ENCODE assay signal across 8 mouse cellular contexts in the genomic region with DNA sequence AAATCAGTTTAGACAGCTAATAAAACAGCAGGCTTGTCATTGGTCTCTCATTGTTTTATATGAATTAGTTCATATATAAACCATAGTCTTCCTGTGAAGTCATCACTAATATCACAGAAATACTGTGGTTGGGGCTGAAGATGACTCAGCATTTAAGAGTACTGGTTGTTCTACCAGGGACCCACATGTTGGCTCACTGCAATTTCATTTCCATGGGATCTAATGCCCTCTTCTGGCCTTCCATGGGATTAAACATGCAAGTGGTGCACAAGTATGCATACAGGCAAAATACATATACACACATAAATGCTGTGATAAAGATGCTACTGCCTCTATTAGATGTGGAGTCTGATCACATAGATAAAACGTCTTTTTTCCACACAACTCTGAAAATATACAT.
A peak's percentile ranks its signal among the peaks of the same experiment; 100 is the strongest.
DNase-seq lines count a peak whose midpoint lies in the region.

No protein-coding gene starts in this region.

- peak; percentile 2 to 23 for DNase-seq in heart, postnatal 10 days
- DNase-seq in heart, postnatal 25 days (ENCODE audit: low spot score) = no peak
- peak; percentile 12 for DNase-seq in thymus, postnatal 4 days
- no peak for DNase-seq in thymus, postnatal 36 days
- DNase-seq in fibroblast of lung, adult 2 months (ENCODE audit: low read depth) = peak; percentile 3
- no peak for DNase-seq in urinary bladder, postnatal 14 days (ENCODE audit: low spot score)
- no peak for DNase-seq in cerebellum, postnatal 25 days
- no peak for DNase-seq in layer of hippocampus, postnatal 25 days (ENCODE audit: extremely low spot score in 1 of 2, low spot score in 1 of 2)

- intact Hi-C loops in heart, postnatal 10 days (cut with DNase I) = loop anchor here (5.0 kb wide), 1 partner anchor 91 kb away; no protein-coding TSS in a partner anchor
- intact Hi-C loops in heart, postnatal 25 days (cut with DNase I) = loop anchor here (10.0 kb wide), 1 partner anchor 153 kb away; no protein-coding TSS in a partner anchor

Comparison
In these comparisons a context has a peak if more than half of its experiments do, and no peak if none do; other contexts are left out.
1. DNase-seq: peak in heart, postnatal 10 days (2 of 2), thymus, postnatal 4 days (single experiment) and fibroblast of lung, adult 2 months (single experiment); none in heart, postnatal 25 days (single experiment), thymus, postnatal 36 days (0 of 2), urinary bladder, postnatal 14 days (single experiment), cerebellum, postnatal 25 days (0 of 2) and layer of hippocampus, postnatal 25 days (0 of 2).